Mouse (Mus musculus) Patski (cell line): ENCODE results near the gene Hoxc8. TPM values are rescaled to one million over a fixed set of nuclear protein-coding genes. Genes with fewer than 3 reads are reported as not detected.

ENCODE experiments used
- ATAC-seq: fragments of 100-300 bp; one replicate; pipeline ENCODE4 v1.8.0; 2021
- CTCF ChIA-PET: fragments of 350-600 bp; sonication (Branson Sonifier 250); formaldehyde crosslinking; loops from one replicate; lab custom pipeline; 2022; ENCODE audit warnings: inconsistent platforms; lab: Charles Lee
- POLR2A ChIA-PET: fragments of 350-600 bp; sonication (Branson Sonifier 250); formaldehyde crosslinking; loops from one replicate; lab custom pipeline; 2022; ENCODE audit warnings: antibody characterized with exemption, inconsistent platforms; lab: Charles Lee
- DNase-seq: peaks from one replicate; pipeline ENCODE4 v3.0.0-alpha.2; 2011; ENCODE audit warnings: low read depth, low spot score
- H3K27me3 ChIP-seq: fragments of 371-371 bp; one replicate; pipeline ENCODE4 v1.5.1; 2021
- CTCF ChIP-seq: fragments of 100-300 bp; IDR thresholded peaks from one replicate; pipeline ENCODE4 v1.5.1; 2021
- in situ Hi-C: fragments of 300-500 bp; cut with MboI; formaldehyde crosslinking; loops from 3 replicates; pipeline ENCODE4 v1.11.1; 2018; ENCODE audit warnings: low pct_unique_long_range_greater_than_20kb, mixed read lengths
- polyA plus RNA-seq: library from polyadenylated mRNA; unstranded; gene quantifications from one replicate; pipeline ENCODE4 v1.2.3, GENCODE M21; 2021

Hoxc8 gene
- polyA plus RNA-seq, 1 experiment from 2014 or later: 0.41 TPM

DNA sequence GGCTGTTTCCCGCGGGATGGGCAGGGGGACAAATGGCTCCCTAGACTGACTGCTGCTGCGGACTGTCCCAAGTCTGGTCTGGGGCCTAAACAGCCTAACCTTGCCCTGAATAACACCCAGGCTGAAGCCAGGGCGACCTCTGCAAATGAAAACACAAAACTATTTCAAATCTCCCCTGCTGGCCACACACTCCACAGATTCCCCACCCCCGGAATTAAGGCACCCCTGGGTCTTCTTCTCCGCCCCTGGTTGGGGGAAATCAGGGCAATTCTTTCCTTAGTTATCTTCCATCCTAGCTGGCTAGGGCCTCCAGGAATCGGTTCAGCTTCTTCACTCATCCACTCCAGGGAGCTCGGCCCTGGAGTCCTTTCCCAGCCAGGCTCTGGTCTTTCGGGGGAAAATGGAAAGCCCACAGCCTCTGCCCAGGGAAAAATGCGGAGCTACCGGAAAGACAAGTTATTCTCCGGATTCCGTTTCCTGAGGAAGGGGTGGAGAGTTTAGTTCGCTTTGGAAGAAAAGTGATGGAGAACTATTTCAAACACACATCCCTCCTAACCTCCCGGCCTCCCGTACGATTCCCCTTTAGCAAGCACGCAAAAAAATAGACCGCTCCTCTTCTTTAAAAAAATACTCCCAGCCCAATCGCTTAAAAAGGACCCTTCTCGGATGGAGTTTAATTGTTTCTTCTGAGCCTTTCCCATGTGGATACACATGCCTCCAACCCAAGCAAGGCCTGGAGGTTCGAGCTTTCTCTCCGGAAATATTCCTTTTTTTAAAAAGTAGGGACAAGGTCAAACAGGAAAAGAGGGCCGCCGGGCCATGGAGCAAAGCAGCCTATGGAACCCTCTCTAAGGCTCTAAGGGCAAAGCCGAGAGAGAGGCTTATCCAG, 25.2 kb upstream of the Hoxc8 start:
- DNase-seq: no peak
- ATAC-seq: no peak
- H3K27me3 ChIP-seq: no peaks in the 10 kb centered on the region
- in situ Hi-C loops: loop anchor here (10.0 kb wide), 1 partner anchor 340 kb away; no protein-coding TSS in a partner anchor
- TF ChIP-seq CTCF: no peak
- ChIA-PET POLR2A (interaction anchor here (1.2 kb wide), 1 partner anchor 214 kb away, joined by 3 read pairs; no protein-coding TSS in a partner anchor), CTCF (interaction anchor here (1.0 to 3.5 kb wide), 10 partner anchors 12 to 213 kb away, joined by 3 to 43 read pairs (median 8); no protein-coding TSS in a partner anchor)

DNA sequence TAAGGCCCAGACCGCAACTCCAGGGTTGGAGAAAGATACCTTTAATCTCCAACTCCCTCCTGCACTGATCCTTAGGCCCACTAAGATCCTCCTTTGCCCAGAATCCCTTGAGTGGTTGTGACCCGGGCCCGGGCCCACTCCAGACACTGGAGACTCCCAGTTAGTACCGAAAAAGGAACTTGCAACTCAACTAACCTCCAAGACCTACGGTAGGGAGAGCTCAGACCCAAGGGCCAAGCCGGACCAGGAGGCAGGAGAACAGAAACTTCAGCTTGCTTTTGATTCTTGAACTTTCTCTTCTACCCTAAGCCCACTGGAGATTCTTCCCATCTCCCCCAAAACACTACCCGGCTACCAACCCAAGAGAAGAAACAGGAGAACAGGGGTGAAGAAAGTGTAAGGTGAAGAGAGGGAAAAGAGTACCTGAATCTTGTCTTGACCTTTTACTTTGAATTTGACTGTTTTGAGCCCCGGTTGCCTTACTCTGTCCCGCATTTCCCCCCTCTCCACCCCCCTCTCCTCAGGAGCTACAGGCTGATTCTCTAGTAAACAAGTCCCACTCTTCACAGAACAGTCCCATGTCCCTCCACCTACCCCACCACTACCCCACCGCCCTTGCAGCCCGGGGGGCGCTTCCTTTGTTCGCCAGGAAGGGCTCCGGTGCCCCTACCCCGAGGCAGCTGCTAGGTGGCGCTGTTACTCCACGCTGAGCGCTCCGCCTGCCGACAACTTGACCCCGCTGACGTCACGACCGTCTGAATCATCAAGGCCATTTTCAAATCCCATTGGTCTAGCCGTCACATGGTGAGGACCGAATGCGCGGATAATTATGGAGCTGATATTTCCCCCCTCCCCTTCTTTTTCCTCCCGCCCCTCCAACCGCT, 24.3 kb upstream of the Hoxc8 start:
- DNase-seq (no peak), ATAC-seq (peak; percentile 54)
- CTCF ChIA-PET: interaction anchor here (0.6 to 3.5 kb wide), 21 partner anchors 8 to 273 kb away, joined by 3 to 43 read pairs (median 5); partner anchors contain the start of gene Cbx5
- POLR2A ChIA-PET: interaction anchor here (1.6 to 1.7 kb wide), 2 partner anchors 14 to 211 kb away, joined by 7 to 10 read pairs; no protein-coding TSS in a partner anchor
- TF ChIP-seq CTCF: peak; percentile 98
- in situ Hi-C loops: loop anchor here (10.0 kb wide), 1 partner anchor 339 kb away; no protein-coding TSS in a partner anchor
- no peaks in the 10 kb centered on the region for H3K27me3 ChIP-seq

- POLR2A ChIA-PET: interaction anchor here (0.5 to 1.7 kb wide), 3 partner anchors 13 to 211 kb away, joined by 3 to 10 read pairs (median 7); partner anchors contain the start of gene Hoxc8
- no peaks in the 10 kb centered on the region for H3K27me3 ChIP-seq
- TF ChIP-seq CTCF: no peak
- no peak for ATAC-seq
- CTCF ChIA-PET: interaction anchor here (0.6 to 3.5 kb wide), 18 partner anchors 8 to 272 kb away, joined by 3 to 43 read pairs (median 5); partner anchors contain the start of gene Cbx5
- DNase-seq: no peak
- in situ Hi-C loops: loop anchor here (10.0 kb wide), 1 partner anchor 338 kb away; no protein-coding TSS in a partner anchor
Measured at GRCm38 (mm10) chr15:102966776-102967311, 23.6 kb upstream of the Hoxc8 start, which contains the start of gene Hoxc10. Gene Hoxc10, plus strand, starts transcription at chr15:102966796.

DNA sequence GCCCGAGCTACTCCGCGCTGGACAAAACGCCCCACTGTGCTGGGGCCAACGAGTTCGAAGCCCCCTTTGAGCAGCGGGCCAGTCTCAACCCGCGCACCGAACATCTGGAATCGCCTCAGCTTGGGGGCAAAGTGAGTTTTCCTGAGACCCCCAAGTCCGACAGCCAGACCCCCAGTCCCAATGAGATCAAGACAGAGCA, 23.2 kb upstream of the Hoxc8 start, which contains the start of gene Hoxc5:
Gene Hoxc5 (plus strand): TSS at position 132 of the 199 bp plus-strand sequence.
- no peak for TF ChIP-seq CTCF
- in situ Hi-C loops: loop anchor here (10.0 kb wide), 1 partner anchor 338 kb away; no protein-coding TSS in a partner anchor
- POLR2A ChIA-PET: interaction anchor here (0.5 to 1.7 kb wide), 3 partner anchors 13 to 210 kb away, joined by 3 to 10 read pairs (median 7); partner anchors contain the start of gene Hoxc8
- H3K27me3 ChIP-seq: no peaks in the 10 kb centered on the region
- ATAC-seq (no peak), DNase-seq (no peak)
- CTCF ChIA-PET: interaction anchor here (1.1 to 3.5 kb wide), 8 partner anchors 14 to 211 kb away, joined by 3 to 43 read pairs (median 8); no protein-coding TSS in a partner anchor

- in situ Hi-C loops: loop anchor here (10.0 kb wide), 1 partner anchor 337 kb away; no protein-coding TSS in a partner anchor
- no peaks in the 10 kb centered on the region for H3K27me3 ChIP-seq
- no peak for DNase-seq
- ATAC-seq: no peak
- TF ChIP-seq CTCF: no peak
- CTCF ChIA-PET: interaction anchor here (1.1 to 3.5 kb wide), 5 partner anchors 14 to 211 kb away, joined by 3 to 43 read pairs (median 3); no protein-coding TSS in a partner anchor
- POLR2A ChIA-PET: interaction anchor here (0.7 to 1.7 kb wide), 5 partner anchors 12 to 394 kb away, joined by 3 to 10 read pairs (median 4); no protein-coding TSS in a partner anchor
Measured at GRCm38 (mm10) chr15:102967511-102968397, 22.7 kb upstream of the Hoxc8 start.

DNA sequence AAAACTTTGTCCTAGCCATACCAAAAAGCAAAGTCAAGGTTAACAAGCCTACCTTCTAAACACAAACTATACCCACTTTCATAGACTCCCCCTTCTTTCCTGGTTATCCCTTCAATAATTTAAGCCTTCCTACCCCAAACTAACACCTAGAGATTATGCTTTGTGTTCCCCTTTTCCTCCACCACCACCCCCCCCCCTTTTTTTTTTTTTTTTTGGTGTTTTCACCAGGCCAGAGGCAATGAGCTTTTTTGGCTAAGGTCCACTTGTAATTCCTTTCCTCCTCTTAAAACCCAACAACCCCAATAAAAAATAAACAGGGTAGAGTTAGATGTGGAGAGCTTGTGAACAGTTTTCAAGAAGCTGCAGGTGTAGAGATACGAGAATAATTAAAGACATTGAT, 21.1 kb upstream of the Hoxc8 start:
- ATAC-seq (no peak), DNase-seq (no peak)
- no peaks in the 10 kb centered on the region for H3K27me3 ChIP-seq
- in situ Hi-C loops: loop anchor here (10.0 kb wide), 1 partner anchor 336 kb away; no protein-coding TSS in a partner anchor
- ChIA-PET CTCF (interaction anchor here (1.1 kb wide), 1 partner anchor 209 kb away, joined by 5 read pairs; no protein-coding TSS in a partner anchor), POLR2A (interaction anchor here (0.8 kb wide), 1 partner anchor 10 kb away, joined by 5 read pairs; no protein-coding TSS in a partner anchor)
- TF ChIP-seq CTCF: no peak

- no peaks in the 10 kb centered on the region for H3K27me3 ChIP-seq
- ChIA-PET POLR2A (no interaction called here), CTCF (no interaction called here)
- no peak for ATAC-seq
- in situ Hi-C loops: no loop called here
- DNase-seq: no peak
- TF ChIP-seq CTCF: no peak
Measured at GRCm38 (mm10) chr15:102970740-102971139, 19.7 kb upstream of the Hoxc8 start.

- DNase-seq: no peak
- H3K27me3 ChIP-seq: no peaks in the 10 kb centered on the region
- ChIA-PET POLR2A (no interaction called here), CTCF (interaction anchor here (1.2 kb wide), 1 partner anchor 213 kb away, joined by 3 read pairs; no protein-coding TSS in a partner anchor)
- no peak for ATAC-seq
- no peak for TF ChIP-seq CTCF
- in situ Hi-C loops: no loop called here
Measured at GRCm38 (mm10) chr15:102972254-102972653, 18.2 kb upstream of the Hoxc8 start.
